15 mouse cellular contexts compared by ENCODE assay signal in genomic region chr14:109891896-109892165, GRCm38 (mm10).
"Had no signal": no experiment of that assay in that cellular context is flagged by ENCODE, and none has a peak within 500 bp of the region (broad histone marks: within the 10 kb centered on the region; RNA-seq: fewer than 3 reads in every experiment).

No protein-coding gene starts in this region.

- H3K27ac ChIP-seq: kidney, postnatal 0 days; limb, embryonic 13.5 days; liver, embryonic 14.5 days; neural tube, embryonic 12.5 days; stomach, embryonic 15.5 days had no signal

- DNase-seq: kidney, adult 11 months; kidney, adult 9 months; kidney, postnatal 36 days; layer of hippocampus, adult 9-11 months; layer of hippocampus, postnatal 36 days; lung, adult 18-20 months; right cerebral cortex, postnatal 14 days; thymus, adult 2 months; thymus, postnatal 25 days had no signal

- H3K4me1 ChIP-seq: limb, embryonic 13.5 days; neural tube, embryonic 12.5 days; stomach, embryonic 15.5 days had no signal

- H3K9ac ChIP-seq: limb, embryonic 13.5 days; liver, embryonic 14.5 days; neural tube, embryonic 12.5 days; stomach, embryonic 15.5 days had no signal

- H3K27me3 ChIP-seq: limb, embryonic 13.5 days; neural tube, embryonic 12.5 days; stomach, embryonic 15.5 days had no signal

- H3K9me3 ChIP-seq: limb, embryonic 13.5 days; neural tube, embryonic 12.5 days; stomach, embryonic 15.5 days had no signal

- H3K36me3 ChIP-seq: limb, embryonic 13.5 days; neural tube, embryonic 12.5 days; stomach, embryonic 15.5 days had no signal

- H3K4me3 ChIP-seq: limb, embryonic 13.5 days; myocyte; neural tube, embryonic 12.5 days; stomach, embryonic 15.5 days had no signal

- H3K4me2 ChIP-seq: limb, embryonic 13.5 days; neural tube, embryonic 12.5 days; stomach, embryonic 15.5 days had no signal
